Mouse (Mus musculus) liver, embryonic 14.5 days (tissue): ENCODE results near the gene Lat. TPM values are rescaled to one million over a fixed set of nuclear protein-coding genes. Genes with fewer than 3 reads are reported as not detected.

Source experiments
- ATAC-seq: fragments of 200-750 bp; cut with Nextera tagmentation; 2 replicates; pipeline ENCODE4 v1.8.0; 2017; ENCODE audit warnings: moderate number of reproducible peaks, mild to moderate bottlenecking, moderate library complexity; ENCODE audit not compliant: insufficient read depth
- DNase-seq, 3 experiments: peaks; one replicate each; pipeline ENCODE4 v3.0.0-alpha.2; 2012 to 2013; ENCODE audit warnings: low read depth in 3 of 3, low spot score in 3 of 3
- H3K27ac ChIP-seq: fragments of 300-500 bp; sonication (generic); 2 replicates; pipeline ENCODE4 v1.5.1; 2014; ENCODE audit warnings: moderate library complexity, mild to moderate bottlenecking, control low read depth, inconsistent platforms
- H3K27me3 ChIP-seq: fragments of 300-500 bp; sonication (generic); 2 replicates; pipeline ENCODE4 v1.6.1; 2014; ENCODE audit warnings: mild to moderate bottlenecking, low read length, moderate library complexity; ENCODE audit not compliant: control insufficient read depth, insufficient read depth
- H3K36me3 ChIP-seq: fragments of 300-500 bp; sonication (generic); replicated peaks from 2 replicates; pipeline ENCODE4 v1.6.1; 2014; ENCODE audit warnings: low read depth; ENCODE audit not compliant: control insufficient read depth, insufficient read depth
- H3K4me1 ChIP-seq, 2 experiments: fragments of 200-500 bp in 1 of 2; fragments of 300-500 bp in 1 of 2; sonication (generic) in 1 of 2; replicated peaks; 2 replicates each; pipeline ENCODE4 v1.6.1; 2012 to 2014; ENCODE audit warnings: antibody characterized with exemption in 1 of 2, inconsistent platforms in 1 of 2, low read length in 1 of 2; ENCODE audit not compliant: control insufficient read depth in 2 of 2, insufficient read depth in 2 of 2
- H3K4me2 ChIP-seq: fragments of 300-500 bp; sonication (generic); 2 replicates; pipeline ENCODE4 v1.6.1; 2014; ENCODE audit warnings: low read depth, mild to moderate bottlenecking, control low read depth, moderate library complexity
- H3K4me3 ChIP-seq, 2 experiments: fragments of 200-500 bp in 1 of 2; fragments of 300-500 bp in 1 of 2; sonication (generic) in 1 of 2; 2 replicates each; pipeline ENCODE4 v1.5.1; 2012 to 2014; ENCODE audit warnings: low read depth in 2 of 2, low read length in 2 of 2, mild to moderate bottlenecking in 2 of 2, control low read depth in 1 of 2, inconsistent platforms in 1 of 2, moderate library complexity in 1 of 2; ENCODE audit not compliant: insufficient read depth in 1 of 2
- H3K9ac ChIP-seq: fragments of 300-500 bp; sonication (generic); replicated peaks from 2 replicates; pipeline ENCODE4 v1.6.1; 2014; ENCODE audit warnings: mild to moderate bottlenecking, control low read depth, moderate library complexity
- H3K9me3 ChIP-seq: fragments of 300-500 bp; sonication (generic); 2 replicates; pipeline ENCODE4 v1.6.1; 2016; ENCODE audit warnings: low read length, mixed read lengths; ENCODE audit not compliant: control insufficient read depth
- CTCF ChIP-seq: IDR thresholded peaks from 2 replicates; pipeline ENCODE4 v1.5.1; 2016; ENCODE audit warnings: antibody characterized with exemption, low read depth, control low read depth
- EP300 ChIP-seq: IDR thresholded peaks from 2 replicates; pipeline ENCODE4 v1.6.1; 2016; ENCODE audit warnings: antibody characterized with exemption, low read depth
- WGBS: fragments of 180-500 bp; shearing (Covaris S2); extraction: QIAGEN DNeasy Blood & Tissue Kit; methylation state at CpG from one replicate; pipeline ENCODE4 v1.1.7; 2014; ENCODE audit not compliant: insufficient replicate concordance; 5-methylcytosine and 5-hydroxymethylcytosine counted together
- polyA plus RNA-seq, 2 experiments: library from polyadenylated mRNA; depleted of rRNA in 1 of 2; stranded (reverse) in 1 of 2; unstranded in 1 of 2; fragments of >200 nt; fragmentation: Nextera tagmentation in 1 of 2; extraction: Ambion mirVana in 1 of 2; gene quantifications; 2 replicates each; pipeline versions ENCODE4 v1.2.1 to v1.2.3; 2012 to 2014

The Lat gene
- polyA plus RNA-seq, 2 experiments, result 7.3 to 7.6 TPM

- no peak for DNase-seq
- no peaks in the 10 kb centered on the region for H3K9me3 ChIP-seq
- no peak overlapping the region for H3K4me3 ChIP-seq
- H3K27ac ChIP-seq, result no peak overlapping the region
- H3K36me3 ChIP-seq, result no peaks in the 10 kb centered on the region
- ATAC-seq, result no peak
- H3K27me3 ChIP-seq, result no peaks in the 10 kb centered on the region
- H3K4me2 ChIP-seq, result no peak overlapping the region; the same call in 1 of the 2 replicates
- no peak for TF ChIP-seq CTCF
- H3K4me1 ChIP-seq, result peaks cover 9 to 29% of the 10 kb centered on the region in 2 experiments
- H3K9ac ChIP-seq, result no peak overlapping the region
- WGBS, result 64% methylated on average over 20 of the region's 20 CpGs
Observed at GRCm38 (mm10) chr7:126350748-126351418, 18.5 kb downstream of the Lat start.

DNA sequence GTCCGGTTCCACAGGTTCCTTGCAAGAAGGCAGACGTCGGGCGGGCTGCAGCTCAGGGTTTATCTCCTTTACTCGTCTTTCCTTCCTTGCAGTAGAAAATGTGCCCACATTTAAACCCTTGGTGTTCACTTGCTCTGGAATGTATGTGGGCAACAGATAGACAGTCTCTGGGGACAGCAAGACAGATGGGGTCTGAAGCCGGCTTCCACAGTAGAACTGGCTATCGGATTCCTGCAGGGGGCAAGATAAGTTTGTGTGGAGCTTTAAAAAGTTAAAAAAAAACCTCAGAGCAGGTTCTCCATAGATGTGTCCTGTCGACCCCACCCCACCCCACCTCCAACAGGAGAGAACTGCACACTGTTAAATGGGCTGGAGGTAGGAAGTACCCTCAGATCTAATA lies 21.1 kb downstream of the Lat start:
- no peaks in the 10 kb centered on the region for H3K36me3 ChIP-seq
- no peak overlapping the region for H3K4me3 ChIP-seq
- peak; percentile 85 for ATAC-seq
- 11% methylated on average over 8 of the region's 8 CpGs for WGBS
- no peak overlapping the region for H3K9ac ChIP-seq
- no peaks in the 10 kb centered on the region for H3K9me3 ChIP-seq
- H3K4me1 ChIP-seq, result peaks cover 0 to 13% of the 10 kb centered on the region in 2 experiments; a peak in 2 of 4 replicates
- no peak overlapping the region for H3K27ac ChIP-seq
- TF ChIP-seq EP300, result peak; percentile 52
- no peak for TF ChIP-seq CTCF
- H3K27me3 ChIP-seq, result no peaks in the 10 kb centered on the region
- peak; percentile 37 to 39 (median 38) for DNase-seq
- no peak overlapping the region for H3K4me2 ChIP-seq

GRCm38 (mm10) chr7:126347098-126347497 lies 22.3 kb downstream of the Lat start:
- no peak overlapping the region for H3K27ac ChIP-seq
- no peaks in the 10 kb centered on the region for H3K36me3 ChIP-seq
- no peaks in the 10 kb centered on the region for H3K27me3 ChIP-seq
- DNase-seq, result no peak
- no peaks in the 10 kb centered on the region for H3K9me3 ChIP-seq
- no peak overlapping the region for H3K4me3 ChIP-seq
- H3K4me2 ChIP-seq, result no peak overlapping the region
- no peak for ATAC-seq
- TF ChIP-seq EP300, result no peak
- TF ChIP-seq CTCF, result no peak
- 52% methylated on average over 1 of the region's 1 CpGs for WGBS
- no peak overlapping the region for H3K9ac ChIP-seq
- H3K4me1 ChIP-seq, result peaks cover 0 to 12% of the 10 kb centered on the region in 2 experiments; a peak in 2 of 4 replicates

DNA sequence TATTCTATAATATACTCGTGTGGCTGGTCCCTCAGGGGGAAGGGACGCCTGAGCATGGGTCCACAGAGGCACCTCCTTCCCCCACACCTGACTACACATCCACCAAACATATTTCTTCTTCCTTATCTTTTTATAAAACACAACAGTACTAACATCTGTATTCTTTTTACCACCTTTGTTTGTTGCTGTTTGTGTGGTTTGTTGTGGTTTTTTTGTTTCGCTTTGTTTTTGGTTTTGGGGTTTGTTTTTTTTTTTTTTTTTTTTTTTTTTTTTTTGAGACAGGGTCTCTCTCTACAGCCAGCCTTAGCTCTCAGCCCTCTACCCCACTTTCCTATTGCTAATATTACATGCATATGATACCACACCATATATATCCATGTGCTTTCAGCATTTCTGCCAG lies 23.4 kb downstream of the Lat start:
- DNase-seq, result no peak
- H3K4me2 ChIP-seq, result no peak overlapping the region
- no peak for ATAC-seq
- no peak for TF ChIP-seq CTCF
- TF ChIP-seq EP300, result no peak
- H3K4me3 ChIP-seq, result no peak overlapping the region
- no peaks in the 10 kb centered on the region for H3K9me3 ChIP-seq
- no peaks in the 10 kb centered on the region for H3K36me3 ChIP-seq
- no peak overlapping the region for H3K9ac ChIP-seq
- 53% methylated on average over 3 of the region's 3 CpGs for WGBS
- no peak overlapping the region for H3K27ac ChIP-seq
- H3K4me1 ChIP-seq, result peaks cover 0 to 12% of the 10 kb centered on the region in 2 experiments; a peak in 2 of 4 replicates
- H3K27me3 ChIP-seq, result no peaks in the 10 kb centered on the region

GRCm38 (mm10) chr7:126345557-126345956 lies 23.8 kb downstream of the Lat start:
- H3K27me3 ChIP-seq, result no peaks in the 10 kb centered on the region
- no peaks in the 10 kb centered on the region for H3K36me3 ChIP-seq
- TF ChIP-seq CTCF (no peak), EP300 (no peak)
- no peak for ATAC-seq
- 70% methylated on average over 3 of the region's 3 CpGs for WGBS
- H3K27ac ChIP-seq, result no peak overlapping the region
- H3K4me1 ChIP-seq, result peaks cover 0 to 14% of the 10 kb centered on the region in 2 experiments; a peak in 2 of 4 replicates
- no peak overlapping the region for H3K9ac ChIP-seq
- H3K4me2 ChIP-seq, result no peak overlapping the region
- DNase-seq, result no peak
- no peak overlapping the region for H3K4me3 ChIP-seq
- H3K9me3 ChIP-seq, result no peaks in the 10 kb centered on the region
